Comparison of ENCODE assay signal across 1 mouse cellular context in genomic region chr7:43789295-43789694, GRCm38 (mm10).
TF ChIP-seq lines count a peak whose summit lies in the region.

No protein-coding gene starts in this region.

TF ChIP-seq in CH12.LX, 34 proteins besides CTCF, POLR2A, EP300 and RAD21:
- TF ChIP-seq UBTF (IDR thresholded peaks at IDR 0.05; ENCODE audit: low read depth, low read length) (no peak), SMC3 (IDR thresholded peaks at IDR 0.05; ENCODE audit: low read depth, low read length) (peak; percentile 29; the same call in 1 of the 2 replicates)
